Comparison of ENCODE assay signal across 15 mouse cellular contexts in genomic region chr12:31714070-31714469, GRCm38 (mm10). TPM values are rescaled to one million over a fixed set of nuclear protein-coding genes. Genes with fewer than 3 reads are reported as not detected.
DNase-seq lines count a peak whose midpoint lies in the region; ATAC-seq and TF ChIP-seq lines count a peak whose summit lies in the region.
"Had no signal": no experiment of that assay in that cellular context is flagged by ENCODE, and none has a peak within 500 bp of the region (broad histone marks: within the 10 kb centered on the region; RNA-seq: fewer than 3 reads in every experiment).

No protein-coding gene starts in this region.

- peaks cover 2% of the 10 kb centered on the region; the same call in 1 of the 2 replicates for H3K4me1 ChIP-seq in cerebellum, adult 2 months (ENCODE audit: control insufficient read depth, insufficient read depth, low read length)
- peaks cover 4% of the 10 kb centered on the region in 2 experiments; a peak in 3 of 4 replicates for H3K4me1 ChIP-seq in heart, embryonic 14.5 days (ENCODE audit: control insufficient read depth in 2 of 2, insufficient read depth in 2 of 2, low read length in 2 of 2)
- no peaks in the 10 kb centered on the region for H3K4me1 ChIP-seq in neural tube, embryonic 12.5 days
- H3K4me1 ChIP-seq: liver, embryonic 12.5 days had no signal

- DNase-seq in cerebellum, adult 2 months = no peak
- DNase-seq in cerebellum, postnatal 25 days = no peak
- DNase-seq in heart, adult 11 months = no peak
- no peak for DNase-seq in neural tube, embryonic 10.5 days (ENCODE audit: extremely low spot score, low spot score)
- no peak for DNase-seq in embryo, embryonic 9.5 days (ENCODE audit: extremely low spot score)
- DNase-seq in right cerebral cortex, adult 18-20 months = no peak
- DNase-seq: thymus, postnatal 36 days had no signal

- 63% methylated on average over 3 of the region's 3 CpGs for WGBS in cerebellum, adult 2 months
- WGBS in heart, embryonic 14.5 days = 83% methylated on average over 3 of the region's 3 CpGs
- 64% methylated on average over 3 of the region's 3 CpGs for WGBS in neural tube, embryonic 12.5 days

- H3K4me3 ChIP-seq in cerebellum, adult 2 months (replicated peaks; ENCODE audit: insufficient read depth, low read depth, low read length) = peak overlapping the region; percentile 47
- H3K4me3 ChIP-seq in heart, embryonic 14.5 days (ENCODE audit: control insufficient read depth in 1 of 2, insufficient read depth in 1 of 2, low read depth in 1 of 2, low read length in 2 of 2) = peak overlapping the region in 1 of 2 experiments; percentile 46; a peak in 2 of 4 replicates
- no peak overlapping the region for H3K4me3 ChIP-seq in neural tube, embryonic 12.5 days
- H3K4me3 ChIP-seq: erythroblast, embryonic 14.5 days; liver, embryonic 12.5 days; megakaryocyte, embryonic 14.5 days had no signal

- peaks cover 7% of the 10 kb centered on the region; the same call in 1 of the 2 replicates for H3K36me3 ChIP-seq in heart, embryonic 14.5 days (ENCODE audit: control insufficient read depth, insufficient read depth, low read length)
- H3K36me3 ChIP-seq in neural tube, embryonic 12.5 days = no peaks in the 10 kb centered on the region
- H3K36me3 ChIP-seq: liver, embryonic 12.5 days had no signal

- peak overlapping the region; percentile 78; the same call in 1 of the 2 replicates for H3K9ac ChIP-seq in heart, embryonic 14.5 days (ENCODE audit: low read length)
- H3K9ac ChIP-seq in neural tube, embryonic 12.5 days = no peak overlapping the region
- H3K9ac ChIP-seq: liver, embryonic 12.5 days had no signal

- H3K4me2 ChIP-seq in heart, embryonic 14.5 days (ENCODE audit: low read length) = peak overlapping the region; percentile 63
- peak overlapping the region; percentile 43 for H3K4me2 ChIP-seq in neural tube, embryonic 12.5 days (replicated peaks)
- H3K4me2 ChIP-seq: liver, embryonic 12.5 days had no signal

- no peak for ATAC-seq in heart, embryonic 14.5 days (ENCODE audit: insufficient number of reproducible peaks, insufficient read depth, low FRiP score, low read depth)
- no peak for ATAC-seq in neural tube, embryonic 12.5 days (ENCODE audit: low FRiP score, low read depth)
- ATAC-seq: liver, embryonic 12.5 days; lung, postnatal 0 days had no signal

- no peaks in the 10 kb centered on the region for H3K27me3 ChIP-seq in cerebellum, adult 2 months (ENCODE audit: control insufficient read depth, insufficient read depth, low read length)
- H3K27me3 ChIP-seq in heart, embryonic 14.5 days (ENCODE audit: control insufficient read depth, insufficient read depth, low read length) = no peaks in the 10 kb centered on the region
- H3K27me3 ChIP-seq in neural tube, embryonic 12.5 days (replicated peaks) = no peaks in the 10 kb centered on the region
- H3K27me3 ChIP-seq: liver, embryonic 12.5 days; megakaryocyte, embryonic 14.5 days had no signal

- TF ChIP-seq POLR2A in cerebellum, adult 2 months (IDR thresholded peaks at IDR 0.05; ENCODE audit: borderline replicate concordance, insufficient read depth, low read length) = no peak

- no peak overlapping the region for H3K27ac ChIP-seq in cerebellum, adult 2 months (ENCODE audit: insufficient read depth, low read length)
- no peak overlapping the region for H3K27ac ChIP-seq in heart, embryonic 14.5 days (replicated peaks in 1 of 2; ENCODE audit: control insufficient read depth in 1 of 2, insufficient read depth in 1 of 2, low read depth in 2 of 2, low read length in 2 of 2)
- H3K27ac ChIP-seq in neural tube, embryonic 12.5 days = no peak overlapping the region
- H3K27ac ChIP-seq: liver, embryonic 12.5 days; stomach, postnatal 0 days had no signal

- no peaks in the 10 kb centered on the region for H3K9me3 ChIP-seq in heart, embryonic 14.5 days (ENCODE audit: control insufficient read depth, low read length)
- no peaks in the 10 kb centered on the region for H3K9me3 ChIP-seq in neural tube, embryonic 12.5 days
- H3K9me3 ChIP-seq: liver, embryonic 12.5 days; megakaryocyte, embryonic 14.5 days had no signal

- TF ChIP-seq CTCF in cerebellum, adult 2 months (IDR thresholded peaks at IDR 0.05; ENCODE audit: borderline replicate concordance, insufficient read depth, low read depth, low read length) = no peak

RNA-seq across cellular contexts. Expression of gene Gpr22, which starts 0.3 kb away (rescaled TPM):
- 38.5 and 48.9 TPM in 2 replicates for polyA plus RNA-seq in cerebellum, adult 2 months (2012; rRNA removed)
- 12.8 and 15.3 TPM in 2 replicates for polyA plus RNA-seq in heart, embryonic 14.5 days (2014; fragmentation: Nextera tagmentation; extraction: Ambion mirVana)
- 8.9 and 9.8 TPM in 2 replicates for polyA plus RNA-seq in neural tube, embryonic 12.5 days (2016; fragmentation: Nextera tagmentation; extraction: Ambion mirVana)
- polyA plus RNA-seq: erythroblast, embryonic 14.5 days; spleen, adult 2 months had no signal

RNA-seq across cellular contexts. Expression of gene Cog5, which starts 59.4 kb away (rescaled TPM):
- 34.6 and 37.6 TPM in 2 replicates for polyA plus RNA-seq in cerebellum, adult 2 months (2012; rRNA removed)
- 38.0 and 39.2 TPM in 2 replicates for polyA plus RNA-seq in heart, embryonic 14.5 days (2014; fragmentation: Nextera tagmentation; extraction: Ambion mirVana)
- 35.7 and 36.0 TPM in 2 replicates for polyA plus RNA-seq in neural tube, embryonic 12.5 days (2016; fragmentation: Nextera tagmentation; extraction: Ambion mirVana)

RNA-seq across cellular contexts. Expression of gene Dus4l, which starts 59.4 kb away (rescaled TPM):
- 8.3 and 8.4 TPM in 2 replicates for polyA plus RNA-seq in cerebellum, adult 2 months (2012; rRNA removed)
- polyA plus RNA-seq in heart, embryonic 14.5 days (2014; fragmentation: Nextera tagmentation; extraction: Ambion mirVana) = 6.8 and 8.2 TPM in 2 replicates
- 5.9 and 9.4 TPM in 2 replicates for polyA plus RNA-seq in neural tube, embryonic 12.5 days (2016; fragmentation: Nextera tagmentation; extraction: Ambion mirVana)
